Mouse (Mus musculus): Measurements from ENCODE around the gene Rnase13.

Gene Rnase13

DNA sequence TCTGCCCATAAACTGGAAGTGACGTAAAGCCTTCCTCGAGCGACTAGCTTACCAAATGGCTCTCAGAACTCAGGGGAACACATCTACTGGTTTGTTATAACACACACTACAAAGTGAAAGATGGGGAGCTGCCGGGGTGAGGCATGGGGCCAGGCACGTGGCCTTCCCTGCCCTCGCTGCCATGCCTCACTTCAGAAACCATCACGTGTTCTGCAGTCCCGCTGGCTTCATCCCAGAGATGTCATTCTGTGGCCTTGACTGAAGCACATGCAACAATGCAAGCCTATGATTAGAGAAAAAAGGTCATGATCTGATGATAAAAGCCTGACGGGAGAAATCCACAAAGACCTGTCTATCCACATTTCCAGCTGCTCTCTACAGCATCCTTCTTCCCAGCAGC lies 50.8 kb downstream of the Rnase13 start:
- no peak for DNase-seq

All from retina, postnatal 1 day (tissue).